Mouse (Mus musculus): ENCODE measurements at regions not wholly inside any gene's neighbourhood (a gene's known extent, or its start where the extent isn't known, plus 50 kb on each side); places are given as distances from the start of the nearest gene placed in this dataset.

DNA sequence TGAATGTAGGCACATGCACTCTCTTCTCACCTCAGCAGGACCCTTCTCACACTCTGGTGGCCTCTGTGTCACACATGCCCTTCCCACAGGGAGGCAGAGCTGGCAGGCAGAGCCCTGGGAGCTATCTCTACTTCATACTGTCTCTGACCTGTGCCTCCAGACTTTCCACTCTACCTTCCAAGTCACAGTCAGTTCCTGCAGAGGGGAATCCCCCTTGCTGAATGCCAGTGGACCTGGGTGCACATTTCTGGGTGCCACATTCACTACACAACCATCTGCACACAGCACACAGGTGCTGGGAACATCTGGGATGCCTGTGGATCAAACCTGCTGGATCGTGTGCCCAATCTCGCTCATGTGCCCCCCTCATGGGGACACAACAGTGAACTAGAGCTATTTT is 138.9 kb upstream of the 1700056E22Rik start:
- TF ChIP-seq CTCF (IDR thresholded peaks at IDR 0.05; ENCODE audit: low read depth) (no peak), EP300 (IDR thresholded peaks at IDR 0.05; ENCODE audit: low read depth) (no peak)

Measured in liver, embryonic 14.5 days (tissue).